Comparison of ENCODE assay signal across 17 mouse cellular contexts in the genomic region with DNA sequence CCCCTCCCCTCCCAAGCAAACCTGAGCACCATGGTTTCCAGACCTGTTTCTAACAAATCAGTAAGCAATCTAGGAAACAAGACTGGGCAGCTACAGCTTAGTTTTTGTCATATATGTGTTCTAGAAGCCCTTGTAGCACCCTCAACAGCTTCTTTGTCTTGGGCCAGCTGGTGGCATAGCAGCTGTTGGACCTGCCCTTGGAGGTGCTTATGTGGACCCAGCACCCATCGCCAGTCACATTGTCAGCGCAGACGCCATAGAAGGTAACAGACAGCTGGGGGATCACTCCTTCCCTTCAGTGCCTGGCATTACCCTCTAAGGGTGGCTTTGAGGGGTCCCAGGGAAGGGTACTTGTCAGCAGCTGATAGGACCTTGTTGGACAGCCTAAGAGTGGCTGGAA. TPM values are rescaled to one million over a fixed set of nuclear protein-coding genes. Genes with fewer than 3 reads are reported as not detected.
"Had no signal": no experiment of that assay in that cellular context is flagged by ENCODE, and none has a peak within 500 bp of the region (broad histone marks: within the 10 kb centered on the region; RNA-seq: fewer than 3 reads in every experiment).

No protein-coding gene starts in this region.

- H3K4me3 ChIP-seq: neural tube, embryonic 13.5 days; neural tube, embryonic 15.5 days; stomach, embryonic 15.5 days had no signal

- H3K4me1 ChIP-seq: neural tube, embryonic 13.5 days; neural tube, embryonic 15.5 days; stomach, embryonic 15.5 days had no signal

- H3K4me2 ChIP-seq: neural tube, embryonic 13.5 days; neural tube, embryonic 15.5 days; stomach, embryonic 15.5 days had no signal

- H3K9ac ChIP-seq: neural tube, embryonic 13.5 days; neural tube, embryonic 15.5 days; stomach, embryonic 15.5 days had no signal

- H3K27ac ChIP-seq: neural tube, embryonic 13.5 days; neural tube, embryonic 15.5 days; stomach, embryonic 15.5 days; stomach, postnatal 0 days had no signal

- H3K27me3 ChIP-seq: neural tube, embryonic 13.5 days; neural tube, embryonic 15.5 days; stomach, embryonic 15.5 days had no signal

- H3K9me3 ChIP-seq: neural tube, embryonic 13.5 days; neural tube, embryonic 15.5 days; stomach, embryonic 15.5 days had no signal

- DNase-seq: retina, postnatal 1 day; right cerebral cortex, adult 18-20 months; right cerebral cortex, postnatal 14 days; right cerebral cortex, postnatal 25 days; right cerebral cortex, postnatal 4 days; spleen, adult 18-20 months; thymus, adult 18-20 months; thymus, adult 2 months; thymus, postnatal 14 days; thymus, postnatal 25 days; thymus, postnatal 36 days; thymus, postnatal 4 days had no signal

RNA-seq across cellular contexts. Expression of a gene that starts 14.1 kb away (rescaled TPM):
- polyA plus RNA-seq: small intestine, adult 2 months had no signal
